Mouse (Mus musculus) embryo, embryonic 10 days (tissue): ENCODE results near the gene Ccr4.

ENCODE experiments used
- DNase-seq: peaks from one replicate; pipeline ENCODE4 v3.0.0-alpha.2; 2015; ENCODE audit warnings: low spot score

Gene Ccr4

GRCm38 (mm10) chr9:114504816-114505215 is at the start of gene Ccr4:
Ccr4 (minus strand) TSS chr9:114504916.
- DNase-seq: no peak

GRCm38 (mm10) chr9:114553828-114554227 is 49.1 kb upstream of the Ccr4 start:
- DNase-seq: no peak

- no peak for DNase-seq
These were observed 45.3 kb upstream of the Ccr4 start for GRCm38 (mm10) chr9:114550033-114550432.

- DNase-seq: peak; percentile 78
These were observed 44.4 kb upstream of the Ccr4 start for GRCm38 (mm10) chr9:114549117-114549516.

- DNase-seq: no peak
These were observed 43.8 kb upstream of the Ccr4 start for GRCm38 (mm10) chr9:114548496-114548895.

- DNase-seq: no peak
These were observed 42.9 kb upstream of the Ccr4 start for GRCm38 (mm10) chr9:114547643-114548077.

- no peak for DNase-seq
These were observed 42.0 kb upstream of the Ccr4 start for GRCm38 (mm10) chr9:114546765-114547164.

GRCm38 (mm10) chr9:114544754-114545393 is 40.2 kb upstream of the Ccr4 start:
- DNase-seq: no peak

- DNase-seq: no peak
These were observed 39.4 kb upstream of the Ccr4 start for GRCm38 (mm10) chr9:114543882-114544753.

GRCm38 (mm10) chr9:114541279-114541741 is 36.6 kb upstream of the Ccr4 start:
- DNase-seq: peak; percentile 66

- DNase-seq: peak; percentile 30
These were observed 34.4 kb upstream of the Ccr4 start for GRCm38 (mm10) chr9:114538996-114539563.

GRCm38 (mm10) chr9:114536628-114537027 is 31.9 kb upstream of the Ccr4 start:
- peak; percentile 88 for DNase-seq

- DNase-seq: no peak
These were observed 30.2 kb upstream of the Ccr4 start for GRCm38 (mm10) chr9:114534747-114535517.

- DNase-seq: no peak
These were observed 29.1 kb upstream of the Ccr4 start for GRCm38 (mm10) chr9:114533848-114534247.

- peak; percentile 40 for DNase-seq
These were observed 26.6 kb upstream of the Ccr4 start for GRCm38 (mm10) chr9:114531276-114531675.

- no peak for DNase-seq
These were observed 23.9 kb upstream of the Ccr4 start for GRCm38 (mm10) chr9:114528680-114529048.

- DNase-seq: peak; percentile 98
These were observed 23.4 kb upstream of the Ccr4 start for GRCm38 (mm10) chr9:114527992-114528679.

- DNase-seq: peak; percentile 94
These were observed 22.4 kb upstream of the Ccr4 start for GRCm38 (mm10) chr9:114527085-114527484.

- DNase-seq: peak; percentile 70
These were observed 21.9 kb upstream of the Ccr4 start for GRCm38 (mm10) chr9:114526581-114526980.

- DNase-seq: peak; percentile 49
These were observed 21.2 kb upstream of the Ccr4 start for GRCm38 (mm10) chr9:114525891-114526290.

GRCm38 (mm10) chr9:114525073-114525633 is 20.4 kb upstream of the Ccr4 start:
- no peak for DNase-seq
